ENCODE assay signal across 8 mouse cellular contexts in the genomic region with DNA sequence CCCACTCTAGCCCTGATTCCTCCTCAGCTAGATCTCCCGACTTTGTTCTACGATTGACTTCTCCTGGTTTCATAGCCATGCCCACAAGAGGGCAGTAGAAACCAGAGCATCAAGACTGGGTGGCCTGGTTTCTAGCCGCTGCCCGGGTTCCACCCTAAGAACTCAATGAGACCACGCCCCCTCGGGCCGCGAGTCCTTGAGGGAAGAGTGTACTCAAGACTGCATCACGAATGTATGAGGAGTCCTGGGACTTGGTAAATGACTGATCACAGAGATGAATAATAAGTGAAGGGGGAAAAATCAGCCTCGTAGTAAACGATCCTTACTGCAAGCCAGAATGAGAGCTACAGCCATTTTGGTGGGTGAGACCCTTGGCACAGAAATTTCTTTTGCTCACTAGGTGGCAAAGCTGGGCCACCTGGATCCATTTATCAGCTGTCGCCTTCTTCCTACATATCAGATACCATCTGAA. TPM values are rescaled to one million over a fixed set of nuclear protein-coding genes. Genes with fewer than 3 reads are reported as not detected.
DNase-seq lines count a peak whose midpoint lies in the region; ATAC-seq lines count a peak whose summit lies in the region.

No protein-coding gene starts in this region.

- ATAC-seq in embryonic facial prominence, embryonic 13.5 days (ENCODE audit: insufficient number of reproducible peaks, insufficient read depth, low FRiP score, low TSS enrichment, low read depth): peak; percentile 50
- ATAC-seq in limb, embryonic 15.5 days (ENCODE audit: insufficient number of reproducible peaks, low FRiP score, low TSS enrichment, low read depth): peak; percentile 42; the same call in 1 of the 2 replicates

- H3K27me3 ChIP-seq in embryonic facial prominence, embryonic 13.5 days: no peaks in the 10 kb centered on the region; the same call in 1 of the 2 replicates
- H3K27me3 ChIP-seq in limb, embryonic 15.5 days: 0 out of 2 replicates have a peak, but pooled peaks cover 8% of the 10 kb centered on the region

- H3K4me2 ChIP-seq in embryonic facial prominence, embryonic 13.5 days: peak overlapping the region; percentile 60
- H3K4me2 ChIP-seq in limb, embryonic 15.5 days: peak overlapping the region; percentile 41

- H3K27ac ChIP-seq in embryonic facial prominence, embryonic 13.5 days: no peak overlapping the region
- H3K27ac ChIP-seq in limb, embryonic 15.5 days: no peak overlapping the region

- peak; percentile 70 to 71 for DNase-seq in B cell, adult 2 months
- peak; percentile 87 to 90 for DNase-seq in adrenal gland, postnatal 36 days
- peak; percentile 77 for DNase-seq in heart, adult 8-10 months (ENCODE audit: low spot score)
- peak; percentile 71 to 79 for DNase-seq in kidney, adult 8-10 months
- DNase-seq in monocyte, adult 2 months (ENCODE audit: low read depth in 1 of 2, low spot score in 2 of 2): peak; percentile 33 to 44
- DNase-seq in spleen, postnatal 14 days (ENCODE audit: low spot score in 2 of 2): peak; percentile 34 to 56

- H3K4me3 ChIP-seq in embryonic facial prominence, embryonic 13.5 days: peak overlapping the region; percentile 41
- peak overlapping the region; percentile 35 for H3K4me3 ChIP-seq in limb, embryonic 15.5 days

- 0 out of 2 replicates have a peak, but pooled peaks cover 6% of the 10 kb centered on the region for H3K4me1 ChIP-seq in embryonic facial prominence, embryonic 13.5 days
- no peaks in the 10 kb centered on the region for H3K4me1 ChIP-seq in limb, embryonic 15.5 days

- H3K9ac ChIP-seq in embryonic facial prominence, embryonic 13.5 days: peak overlapping the region; percentile 56; the same call in 1 of the 2 replicates
- no peak overlapping the region for H3K9ac ChIP-seq in limb, embryonic 15.5 days

- WGBS in embryonic facial prominence, embryonic 13.5 days: under 1% methylated on average over 12 of the region's 12 CpGs
- WGBS in limb, embryonic 15.5 days: 2% methylated on average over 12 of the region's 12 CpGs

- no peaks in the 10 kb centered on the region for H3K9me3 ChIP-seq in embryonic facial prominence, embryonic 13.5 days
- no peaks in the 10 kb centered on the region for H3K9me3 ChIP-seq in limb, embryonic 15.5 days

- H3K36me3 ChIP-seq in embryonic facial prominence, embryonic 13.5 days: no peaks in the 10 kb centered on the region
- no peaks in the 10 kb centered on the region for H3K36me3 ChIP-seq in limb, embryonic 15.5 days

RNA-seq across cellular contexts. Expression of gene Oaz3, which starts 12.8 kb away (rescaled TPM):
- not detected for total RNA-seq in adrenal gland, postnatal 36 days (2021)
- 1.0 TPM in 1 of 2 replicates, not detected in the other for polyA plus RNA-seq in embryonic facial prominence, embryonic 13.5 days (2015; fragmentation: Nextera tagmentation; extraction: Ambion mirVana)
- total RNA-seq in heart, adult 8-10 months (2022): under 1 TPM in 1 of 4 experiments, not detected in 3; 0.41 TPM
- polyA plus RNA-seq in limb, embryonic 15.5 days (2015; fragmentation: Nextera tagmentation; extraction: Ambion mirVana): 0.38 and 0.42 TPM in 2 replicates

RNA-seq across cellular contexts. Expression of gene Mrpl9, which starts 13.4 kb away (rescaled TPM):
- total RNA-seq in adrenal gland, postnatal 36 days (2021): 10 to 100 TPM; 73.2 to 80.4 TPM
- 64.4 and 68.9 TPM in 2 replicates for polyA plus RNA-seq in embryonic facial prominence, embryonic 13.5 days (2015; fragmentation: Nextera tagmentation; extraction: Ambion mirVana)
- 10 to 100 TPM; 57.4 to 69.0 (median 61.9) TPM for total RNA-seq in heart, adult 8-10 months (2022)
- polyA plus RNA-seq in limb, embryonic 15.5 days (2015; fragmentation: Nextera tagmentation; extraction: Ambion mirVana): 63.2 and 64.0 TPM in 2 replicates

RNA-seq across cellular contexts. Expression of gene Celf3, which starts 21.5 kb away (rescaled TPM):
- total RNA-seq in adrenal gland, postnatal 36 days (2021): 10 to 100 TPM; 13.6 to 20.4 TPM
- polyA plus RNA-seq in embryonic facial prominence, embryonic 13.5 days (2015; fragmentation: Nextera tagmentation; extraction: Ambion mirVana): 6.9 and 9.8 TPM in 2 replicates
- under 1 TPM in 1 of 4 experiments, not detected in 3; 0.12 TPM for total RNA-seq in heart, adult 8-10 months (2022)
- 1.4 and 1.9 TPM in 2 replicates for polyA plus RNA-seq in limb, embryonic 15.5 days (2015; fragmentation: Nextera tagmentation; extraction: Ambion mirVana)

RNA-seq across cellular contexts. Expression of gene Riiad1, which starts 23.6 kb away (rescaled TPM):
- total RNA-seq in adrenal gland, postnatal 36 days (2021): 1 to 10 TPM; 2.7 to 4.7 TPM
- 1.2 and 1.5 TPM in 2 replicates for polyA plus RNA-seq in embryonic facial prominence, embryonic 13.5 days (2015; fragmentation: Nextera tagmentation; extraction: Ambion mirVana)
- total RNA-seq in heart, adult 8-10 months (2022): 1 to 10 TPM in 3 of 4 experiments, under 1 TPM in 1; 0.95 to 2.1 (median 1.1) TPM
- 2.1 and 4.0 TPM in 2 replicates for polyA plus RNA-seq in limb, embryonic 15.5 days (2015; fragmentation: Nextera tagmentation; extraction: Ambion mirVana)

RNA-seq across cellular contexts. Expression of gene Tdrkh, which starts 43.5 kb away (rescaled TPM):
- total RNA-seq in adrenal gland, postnatal 36 days (2021): 10 to 100 TPM in 1 of 2 experiments, 1 to 10 TPM in 1; 7.4 to 10.6 TPM
- 9.0 TPM in 2 replicates for polyA plus RNA-seq in embryonic facial prominence, embryonic 13.5 days (2015; fragmentation: Nextera tagmentation; extraction: Ambion mirVana)
- 1 to 10 TPM; 4.5 to 7.0 (median 6.1) TPM for total RNA-seq in heart, adult 8-10 months (2022)
- 6.7 and 8.0 TPM in 2 replicates for polyA plus RNA-seq in limb, embryonic 15.5 days (2015; fragmentation: Nextera tagmentation; extraction: Ambion mirVana)

Comparison
In these comparisons a context has a peak if more than half of its experiments do, and no peak if none do; other contexts are left out.
1. DNase-seq: peak in every context shown above with its lines; median percentile 88 in adrenal gland, postnatal 36 days; 77 in heart, adult 8-10 months; 75 in kidney, adult 8-10 months; 70 in B cell, adult 2 months; 45 in spleen, postnatal 14 days; 38 in monocyte, adult 2 months.
2. RNA of gene Celf3, which starts 21.5 kb away (total RNA-seq): 13.6 to 20.4 TPM in adrenal gland, postnatal 36 days; 0.12 TPM in heart, adult 8-10 months; every median in the first group is over 10 times any median in the second.